Mouse (Mus musculus) colon, adult 2 months (tissue): ENCODE measurements around the gene Marveld3. TPM values are rescaled to one million over a fixed set of nuclear protein-coding genes. Genes with fewer than 3 reads are reported as not detected.

Source experiments
- polyA plus RNA-seq: library from polyadenylated mRNA; depleted of rRNA; stranded (reverse); fragments of >200 nt; gene quantifications from 2 replicates; pipeline ENCODE4 v1.2.3, GENCODE M21; 2012; rRNA removed

Marveld3 gene
- 47.6 and 50.9 TPM in 2 replicates for polyA plus RNA-seq

GRCm38 (mm10) chr8:109961693-109962367, at the start of gene Marveld3:
Marveld3 (minus strand) TSS chr8:109962203.

GRCm38 (mm10) chr8:109990224-109990623, 28.2 kb upstream of the Marveld3 start, which contains the start of gene Tat:
Tat (plus strand) TSS chr8:109990437.

Other genes starting within 250 kb of the Marveld3 start
- gene Atxn1l, start 224.5 kb downstream of the Marveld3 start, polyA plus RNA-seq: 15.9 and 17.3 TPM in 2 replicates
- 21.0 and 21.6 TPM in 2 replicates for gene Ap1g1, start 183.6 kb downstream of the Marveld3 start, polyA plus RNA-seq
- gene Phlpp2, start 93.7 kb downstream of the Marveld3 start, polyA plus RNA-seq: 13.4 and 13.8 TPM in 2 replicates
- gene Tat, start 28.2 kb upstream of the Marveld3 start, polyA plus RNA-seq: 13.1 and 20.7 TPM in 2 replicates
- 119 and 169 TPM in 2 replicates for gene Chst4, start 77.5 kb upstream of the Marveld3 start, polyA plus RNA-seq
- gene Zfp612, start 117.5 kb upstream of the Marveld3 start, polyA plus RNA-seq: 2.1 TPM in 2 replicates
- gene Gm21964, start 139.0 kb upstream of the Marveld3 start, polyA plus RNA-seq: not detected in 2 replicates
- gene Gm17720, start 140.6 kb upstream of the Marveld3 start, polyA plus RNA-seq: not detected in 2 replicates
- 11.1 and 14.7 TPM in 2 replicates for gene Calb2, start 206.0 kb upstream of the Marveld3 start, polyA plus RNA-seq